Mouse (Mus musculus) liver, embryonic 14.5 days (tissue): Measurements from ENCODE around the gene Zfp618.

Experiments used
- CTCF ChIP-seq: IDR thresholded peaks from 2 replicates; pipeline ENCODE4 v1.5.1; 2016; ENCODE audit warnings: antibody characterized with exemption, low read depth, control low read depth
- EP300 ChIP-seq: IDR thresholded peaks from 2 replicates; pipeline ENCODE4 v1.6.1; 2016; ENCODE audit warnings: antibody characterized with exemption, low read depth

DNA sequence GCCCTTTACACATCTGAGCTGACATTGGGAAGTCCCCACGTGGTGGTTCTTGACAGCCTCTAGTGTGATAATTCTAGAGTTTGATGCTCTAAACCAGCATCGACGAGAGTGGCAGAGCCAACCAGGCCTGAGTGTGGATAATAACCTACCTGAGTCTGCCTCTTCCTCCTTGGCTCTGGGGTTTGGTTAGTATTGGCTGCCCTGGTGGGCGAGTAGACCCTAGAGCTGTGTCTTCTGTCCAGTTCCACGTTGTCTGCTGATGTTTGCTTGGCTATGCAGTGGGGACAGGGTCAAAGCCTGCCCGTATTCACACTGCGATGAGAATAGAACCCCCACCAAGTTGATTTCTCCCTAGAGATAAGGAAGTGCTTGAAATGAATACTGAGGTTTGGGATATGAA is 58.1 kb downstream of the Zfp618 start:
- TF ChIP-seq EP300 (no peak), CTCF (no peak)
